Mouse (Mus musculus) left cerebral cortex, postnatal 10 days (tissue): ENCODE data around the gene Rps15a. TPM values are rescaled to one million over a fixed set of nuclear protein-coding genes. Genes with fewer than 3 reads are reported as not detected.

Experiments used
- total RNA-seq, 2 experiments: library from RNA; stranded (reverse); gene quantifications; 2 replicates each; pipeline ENCODE4 v1.2.3; 2021

Rps15a gene
- total RNA-seq, 2 experiments from 2014 or later = 516 to 536 TPM

Other genes with a start within 250 kb of the Rps15a start
- gene Arl6ip1, start 13.5 kb upstream of the Rps15a start, total RNA-seq = 100 to 1,000 TPM; 215 to 223 TPM
- 10 to 100 TPM; 61.8 to 74.7 TPM for gene Smg1, start 127.5 kb upstream of the Rps15a start, total RNA-seq